15 mouse cellular contexts compared by ENCODE assay signal in the genomic region with DNA sequence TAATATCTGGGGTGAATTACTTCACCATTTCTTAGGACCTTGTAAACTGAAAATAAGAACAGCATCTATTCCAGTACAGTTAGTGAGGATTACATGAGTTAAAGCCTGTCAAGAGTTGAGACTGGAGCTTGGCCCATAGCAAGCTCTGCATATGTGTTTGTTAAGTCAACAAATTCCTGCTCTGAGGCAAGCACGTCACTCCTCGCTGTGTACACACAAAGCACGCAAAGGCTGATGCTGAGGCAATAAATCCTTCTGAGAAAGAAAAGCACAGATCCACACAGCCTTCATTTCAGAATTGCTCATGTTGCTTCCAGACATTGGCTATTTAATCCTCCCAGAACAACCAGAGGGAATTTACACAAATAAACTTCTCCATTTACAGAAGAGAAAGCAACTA.
DNase-seq lines count a peak whose midpoint lies in the region; ATAC-seq lines count a peak whose summit lies in the region.
"Had no signal": no experiment of that assay in that cellular context is flagged by ENCODE, and none has a peak within 500 bp of the region (broad histone marks: within the 10 kb centered on the region; RNA-seq: fewer than 3 reads in every experiment).

No protein-coding gene starts in this region.

- H3K4me1 ChIP-seq in embryonic facial prominence, embryonic 12.5 days: peaks cover 4% of the 10 kb centered on the region; the same call in 1 of the 2 replicates
- peaks cover 5% of the 10 kb centered on the region; the same call in 1 of the 2 replicates for H3K4me1 ChIP-seq in embryonic facial prominence, embryonic 10.5 days
- no peaks in the 10 kb centered on the region; the same call in 1 of the 2 replicates for H3K4me1 ChIP-seq in midbrain, embryonic 11.5 days (ENCODE audit: control insufficient read depth, insufficient read depth, low read length)
- H3K4me1 ChIP-seq in midbrain, embryonic 10.5 days: no peaks in the 10 kb centered on the region
- H3K4me1 ChIP-seq in limb, embryonic 13.5 days: peaks cover 7% of the 10 kb centered on the region
- 0 out of 2 replicates have a peak, but pooled peaks cover 3% of the 10 kb centered on the region for H3K4me1 ChIP-seq in stomach, embryonic 16.5 days (ENCODE audit: control insufficient read depth, insufficient read depth, low read length)

- no peak overlapping the region for H3K9ac ChIP-seq in embryonic facial prominence, embryonic 12.5 days
- H3K9ac ChIP-seq in midbrain, embryonic 11.5 days (ENCODE audit: low read length): no peak overlapping the region
- no peak overlapping the region for H3K9ac ChIP-seq in limb, embryonic 13.5 days
- no peak overlapping the region for H3K9ac ChIP-seq in stomach, embryonic 16.5 days (ENCODE audit: low read length)
- H3K9ac ChIP-seq: lung, embryonic 15.5 days had no signal

- no peak overlapping the region for H3K4me3 ChIP-seq in embryonic facial prominence, embryonic 12.5 days
- no peak overlapping the region for H3K4me3 ChIP-seq in embryonic facial prominence, embryonic 10.5 days
- no peak overlapping the region for H3K4me3 ChIP-seq in midbrain, embryonic 11.5 days (ENCODE audit: low read depth, low read length)
- no peak overlapping the region for H3K4me3 ChIP-seq in midbrain, embryonic 10.5 days
- no peak overlapping the region for H3K4me3 ChIP-seq in limb, embryonic 13.5 days
- H3K4me3 ChIP-seq in stomach, embryonic 16.5 days (replicated peaks; ENCODE audit: low read length): no peak overlapping the region
- H3K4me3 ChIP-seq: lung, embryonic 15.5 days had no signal

- 46% methylated on average over 3 of the region's 3 CpGs for WGBS in embryonic facial prominence, embryonic 12.5 days
- WGBS in embryonic facial prominence, embryonic 10.5 days: 65% methylated on average over 3 of the region's 3 CpGs
- whole genome bisulfite sequencing in midbrain, embryonic 11.5 days: 57% methylated on average over 3 of the region's 3 CpGs
- WGBS in midbrain, embryonic 10.5 days: 82% methylated on average over 3 of the region's 3 CpGs
- 30% methylated on average over 3 of the region's 3 CpGs for WGBS in limb, embryonic 13.5 days
- 42% methylated on average over 3 of the region's 3 CpGs for WGBS in stomach, embryonic 16.5 days

- ATAC-seq in embryonic facial prominence, embryonic 12.5 days (ENCODE audit: insufficient number of reproducible peaks, insufficient read depth, low FRiP score, low TSS enrichment): no peak
- ATAC-seq in midbrain, embryonic 11.5 days (ENCODE audit: low FRiP score): 0 out of 2 replicates have a peak, but pooled peaks have one; percentile 33
- ATAC-seq in limb, embryonic 13.5 days (ENCODE audit: low FRiP score, low read depth): peak; percentile 64; the same call in 1 of the 2 replicates
- no peak; the same call in 1 of the 2 replicates for ATAC-seq in stomach, embryonic 16.5 days (ENCODE audit: insufficient read depth, low FRiP score)
- ATAC-seq: forebrain, embryonic 14.5 days; hindbrain, postnatal 0 days had no signal

- DNase-seq in embryonic facial prominence, embryonic 10.5 days (ENCODE audit: low spot score): no peak
- no peak for DNase-seq in midbrain, embryonic 11.5 days (ENCODE audit: low spot score, missing footprints)
- no peak for DNase-seq in midbrain, embryonic 10.5 days (ENCODE audit: low spot score)
- DNase-seq in left cerebral cortex, adult 18-20 months (ENCODE audit: low spot score in 2 of 2): no peak
- DNase-seq in thymus, postnatal 14 days: no peak
- DNase-seq: cerebellum, postnatal 36 days; gastrocnemius, postnatal 25 days; thymus, postnatal 4 days had no signal

- peak overlapping the region; percentile 50; the same call in 1 of the 2 replicates for H3K27ac ChIP-seq in embryonic facial prominence, embryonic 12.5 days
- H3K27ac ChIP-seq in embryonic facial prominence, embryonic 10.5 days (replicated peaks): no peak overlapping the region
- H3K27ac ChIP-seq in midbrain, embryonic 11.5 days (ENCODE audit: low read depth, low read length): no peak overlapping the region
- no peak overlapping the region for H3K27ac ChIP-seq in midbrain, embryonic 10.5 days (replicated peaks)
- peak overlapping the region; percentile 22; the same call in 1 of the 2 replicates for H3K27ac ChIP-seq in limb, embryonic 13.5 days
- peak overlapping the region; percentile 38; the same call in 1 of the 2 replicates for H3K27ac ChIP-seq in stomach, embryonic 16.5 days (ENCODE audit: low read length)
- H3K27ac ChIP-seq: hindbrain, postnatal 0 days; lung, embryonic 15.5 days had no signal

- H3K9me3 ChIP-seq in embryonic facial prominence, embryonic 12.5 days: no peaks in the 10 kb centered on the region
- no peaks in the 10 kb centered on the region for H3K9me3 ChIP-seq in embryonic facial prominence, embryonic 10.5 days
- H3K9me3 ChIP-seq in midbrain, embryonic 11.5 days (ENCODE audit: control insufficient read depth, low read length): no peaks in the 10 kb centered on the region
- H3K9me3 ChIP-seq in midbrain, embryonic 10.5 days (replicated peaks): no peaks in the 10 kb centered on the region
- no peaks in the 10 kb centered on the region for H3K9me3 ChIP-seq in limb, embryonic 13.5 days
- no peaks in the 10 kb centered on the region for H3K9me3 ChIP-seq in stomach, embryonic 16.5 days (replicated peaks; ENCODE audit: control insufficient read depth, low read length)
- H3K9me3 ChIP-seq: lung, embryonic 15.5 days had no signal

- no peak overlapping the region for H3K4me2 ChIP-seq in embryonic facial prominence, embryonic 12.5 days (replicated peaks)
- H3K4me2 ChIP-seq in midbrain, embryonic 11.5 days: no peak overlapping the region
- no peak overlapping the region for H3K4me2 ChIP-seq in limb, embryonic 13.5 days (replicated peaks)
- no peak overlapping the region for H3K4me2 ChIP-seq in stomach, embryonic 16.5 days (ENCODE audit: low read depth, low read length)
- H3K4me2 ChIP-seq: lung, embryonic 15.5 days had no signal

- H3K36me3 ChIP-seq in embryonic facial prominence, embryonic 12.5 days: no peaks in the 10 kb centered on the region
- no peaks in the 10 kb centered on the region for H3K36me3 ChIP-seq in embryonic facial prominence, embryonic 10.5 days (replicated peaks)
- H3K36me3 ChIP-seq in midbrain, embryonic 11.5 days (ENCODE audit: control insufficient read depth, insufficient read depth, low read length): no peaks in the 10 kb centered on the region
- no peaks in the 10 kb centered on the region for H3K36me3 ChIP-seq in midbrain, embryonic 10.5 days
- H3K36me3 ChIP-seq in limb, embryonic 13.5 days: no peaks in the 10 kb centered on the region
- no peaks in the 10 kb centered on the region for H3K36me3 ChIP-seq in stomach, embryonic 16.5 days (ENCODE audit: control insufficient read depth, insufficient read depth, low read length)
- H3K36me3 ChIP-seq: G1E; lung, embryonic 15.5 days had no signal

- H3K27me3 ChIP-seq in embryonic facial prominence, embryonic 12.5 days: no peaks in the 10 kb centered on the region
- no peaks in the 10 kb centered on the region for H3K27me3 ChIP-seq in embryonic facial prominence, embryonic 10.5 days (replicated peaks; ENCODE audit: low read depth, poor library complexity, severe bottlenecking)
- no peaks in the 10 kb centered on the region for H3K27me3 ChIP-seq in midbrain, embryonic 11.5 days (ENCODE audit: control insufficient read depth, insufficient read depth, low read length)
- no peaks in the 10 kb centered on the region for H3K27me3 ChIP-seq in midbrain, embryonic 10.5 days (ENCODE audit: low read depth, poor library complexity, severe bottlenecking)
- no peaks in the 10 kb centered on the region for H3K27me3 ChIP-seq in limb, embryonic 13.5 days
- H3K27me3 ChIP-seq in stomach, embryonic 16.5 days (ENCODE audit: control insufficient read depth, insufficient read depth, low read length): no peaks in the 10 kb centered on the region
- H3K27me3 ChIP-seq: lung, embryonic 15.5 days had no signal

Comparison
In these comparisons a context has a peak if more than half of its experiments do, and no peak if none do; other contexts are left out.
1. H3K27ac ChIP-seq: peak in embryonic facial prominence, embryonic 12.5 days (single experiment), limb, embryonic 13.5 days (single experiment) and stomach, embryonic 16.5 days (single experiment); none in embryonic facial prominence, embryonic 10.5 days (single experiment), midbrain, embryonic 11.5 days (single experiment) and midbrain, embryonic 10.5 days (single experiment).
2. ATAC-seq: peak in midbrain, embryonic 11.5 days (single experiment) and limb, embryonic 13.5 days (single experiment); none in embryonic facial prominence, embryonic 12.5 days (single experiment) and stomach, embryonic 16.5 days (single experiment).